Mouse (Mus musculus) lung, postnatal 0 days (tissue): Measurements from ENCODE around the gene Grm4.

Experiments used
- CTCF ChIP-seq: IDR thresholded peaks from 2 replicates; pipeline ENCODE4 v1.5.1; 2016; ENCODE audit warnings: antibody characterized with exemption, mild to moderate bottlenecking
- EP300 ChIP-seq: IDR thresholded peaks from 2 replicates; pipeline ENCODE4 v1.6.1; 2016; ENCODE audit warnings: antibody characterized with exemption, mild to moderate bottlenecking, control low read depth

- TF ChIP-seq EP300 (no peak), CTCF (no peak)
These were observed 79.4 kb downstream of the Grm4 start for GRCm38 (mm10) chr17:27441778-27442177.
